Mouse (Mus musculus) midbrain, embryonic 10.5 days (tissue): ENCODE data around the gene Rnf111. TPM values are rescaled to one million over a fixed set of nuclear protein-coding genes. Genes with fewer than 3 reads are reported as not detected.
"Not testable (repeated sequence)": the region's sequence is repeated elsewhere in the genome, so short reads cannot be mapped to it uniquely, and the experiment has no call there.

Source experiments
- DNase-seq: peaks from one replicate; pipeline ENCODE4 v3.0.0-alpha.2; 2017; ENCODE audit warnings: low spot score
- H3K27ac ChIP-seq: fragments of 300-500 bp; sonication (generic); replicated peaks from 2 replicates; pipeline ENCODE4 v1.5.1; 2016; ENCODE audit warnings: mild to moderate bottlenecking
- H3K27me3 ChIP-seq: fragments of 300-500 bp; sonication (generic); 2 replicates; pipeline ENCODE4 v1.6.1; 2016; ENCODE audit warnings: low read depth, mild to moderate bottlenecking; ENCODE audit not compliant: poor library complexity, severe bottlenecking
- H3K36me3 ChIP-seq: fragments of 300-500 bp; sonication (generic); 2 replicates; pipeline ENCODE4 v1.6.1; 2016; ENCODE audit warnings: mild to moderate bottlenecking, moderate library complexity
- H3K4me1 ChIP-seq: fragments of 300-500 bp; sonication (generic); 2 replicates; pipeline ENCODE4 v1.6.1; 2016
- H3K4me3 ChIP-seq: fragments of 300-500 bp; sonication (generic); 2 replicates; pipeline ENCODE4 v1.5.1; 2016; ENCODE audit warnings: mild to moderate bottlenecking, moderate library complexity
- H3K9me3 ChIP-seq: fragments of 300-500 bp; sonication (generic); replicated peaks from 2 replicates; pipeline ENCODE4 v1.6.1; 2016; ENCODE audit warnings: mild to moderate bottlenecking
- WGBS: fragments of 180-500 bp; shearing (Covaris S2); methylation state at CpG from one replicate; pipeline ENCODE4 v1.1.7; 2016; 5-methylcytosine and 5-hydroxymethylcytosine counted together
- polyA plus RNA-seq: library from polyadenylated mRNA; unstranded; fragments of >200 nt; fragmentation: Nextera tagmentation; extraction: Ambion mirVana; gene quantifications from 2 replicates; pipeline ENCODE4 v1.2.1, GENCODE M21; 2016

The Rnf111 gene
- polyA plus RNA-seq, 1 experiment from 2014 or later = 33.2 TPM

- 97% methylated on average over 5 of the region's 5 CpGs for WGBS
- H3K36me3 ChIP-seq = peaks cover 51% of the 10 kb centered on the region
- H3K27me3 ChIP-seq = no peaks in the 10 kb centered on the region
- no peaks in the 10 kb centered on the region for H3K9me3 ChIP-seq
- no peak for DNase-seq
- H3K27ac ChIP-seq = no peak overlapping the region
- H3K4me3 ChIP-seq = no peak overlapping the region
- H3K4me1 ChIP-seq = no peaks in the 10 kb centered on the region
Measured at GRCm38 (mm10) chr9:70483495-70483894, 20.0 kb downstream of the Rnf111 start.

GRCm38 (mm10) chr9:70481872-70482271 is 21.7 kb downstream of the Rnf111 start:
- no peaks in the 10 kb centered on the region for H3K27me3 ChIP-seq
- no peaks in the 10 kb centered on the region for H3K4me1 ChIP-seq
- no peak overlapping the region for H3K4me3 ChIP-seq
- no peak for DNase-seq
- no peaks in the 10 kb centered on the region for H3K9me3 ChIP-seq
- H3K27ac ChIP-seq = no peak overlapping the region
- peaks cover 52% of the 10 kb centered on the region for H3K36me3 ChIP-seq

- no peak for DNase-seq
- Histone ChIP-seq H3K27me3 (no peaks in the 10 kb centered on the region), H3K36me3 (peaks cover 83% of the 10 kb centered on the region), H3K9me3 (no peaks in the 10 kb centered on the region), H3K4me3 (no peak overlapping the region), H3K4me1 (no peaks in the 10 kb centered on the region), H3K27ac (no peak overlapping the region)
- 94% methylated on average over 3 of the region's 3 CpGs for WGBS
Measured at GRCm38 (mm10) chr9:70477229-70477628, 26.3 kb downstream of the Rnf111 start.

- Histone ChIP-seq H3K36me3 (peaks cover 81% of the 10 kb centered on the region), H3K27ac (no peak overlapping the region), H3K27me3 (no peaks in the 10 kb centered on the region), H3K4me1 (no peaks in the 10 kb centered on the region), H3K9me3 (no peaks in the 10 kb centered on the region), H3K4me3 (no peak overlapping the region)
- 93% methylated on average over 9 of the region's 9 CpGs for WGBS
- DNase-seq = no peak
Measured at GRCm38 (mm10) chr9:70475777-70476270, 27.7 kb downstream of the Rnf111 start.

- Histone ChIP-seq H3K27me3 (no peaks in the 10 kb centered on the region), H3K9me3 (no peaks in the 10 kb centered on the region), H3K4me3 (no peak overlapping the region), H3K4me1 (no peaks in the 10 kb centered on the region), H3K36me3 (peaks cover 77% of the 10 kb centered on the region), H3K27ac (no peak overlapping the region)
- WGBS = 87% methylated on average over 1 of the region's 1 CpGs
- DNase-seq = no peak
Measured at GRCm38 (mm10) chr9:70473400-70473799, 30.1 kb downstream of the Rnf111 start.

- H3K27me3 ChIP-seq, H3K27ac ChIP-seq, H3K9me3 ChIP-seq, H3K4me1 ChIP-seq, H3K4me3 ChIP-seq, DNase-seq: not testable (repeated sequence)
- H3K36me3 ChIP-seq = peaks cover 45% of the 10 kb centered on the region
- WGBS = 95% methylated on average over 13 of the region's 13 CpGs
Measured at GRCm38 (mm10) chr9:70463091-70463490, 40.4 kb downstream of the Rnf111 start.

GRCm38 (mm10) chr9:70452371-70452770 is 51.2 kb downstream of the Rnf111 start:
- Histone ChIP-seq H3K27ac (no peak overlapping the region), H3K4me3 (no peak overlapping the region), H3K9me3 (no peaks in the 10 kb centered on the region), H3K4me1 (no peaks in the 10 kb centered on the region), H3K36me3 (peaks cover 94% of the 10 kb centered on the region), H3K27me3 (no peaks in the 10 kb centered on the region)
- DNase-seq = no peak
- WGBS = 94% methylated on average over 2 of the region's 2 CpGs

- H3K27me3 ChIP-seq = no peaks in the 10 kb centered on the region
- H3K27ac ChIP-seq = no peak overlapping the region
- no peaks in the 10 kb centered on the region for H3K9me3 ChIP-seq
- WGBS = 95% methylated on average over 5 of the region's 5 CpGs
- H3K36me3 ChIP-seq = peaks cover 90% of the 10 kb centered on the region
- no peaks in the 10 kb centered on the region for H3K4me1 ChIP-seq
- no peak for DNase-seq
- H3K4me3 ChIP-seq = no peak overlapping the region
Measured at GRCm38 (mm10) chr9:70449072-70449471, 54.5 kb downstream of the Rnf111 start.

GRCm38 (mm10) chr9:70439959-70440358 is 63.6 kb downstream of the Rnf111 start:
- DNase-seq = no peak
- Histone ChIP-seq H3K4me1 (no peaks in the 10 kb centered on the region), H3K27me3 (no peaks in the 10 kb centered on the region), H3K4me3 (no peak overlapping the region), H3K9me3 (no peaks in the 10 kb centered on the region), H3K27ac (no peak overlapping the region), H3K36me3 (peaks cover 98% of the 10 kb centered on the region)
- WGBS = 93% methylated on average over 4 of the region's 4 CpGs

GRCm38 (mm10) chr9:70422661-70423060 is 80.9 kb downstream of the Rnf111 start:
- WGBS = 96% methylated on average over 2 of the region's 2 CpGs
- Histone ChIP-seq H3K4me3 (no peak overlapping the region), H3K36me3 (peaks cover 64% of the 10 kb centered on the region), H3K27ac (no peak overlapping the region), H3K9me3 (no peaks in the 10 kb centered on the region), H3K27me3 (no peaks in the 10 kb centered on the region), H3K4me1 (peaks cover 17% of the 10 kb centered on the region)
- no peak for DNase-seq

- peak within 1 kb of the TSS; percentile 97 for H3K27ac ChIP-seq
- H3K4me3 ChIP-seq = peak within 1 kb of the TSS; percentile 83
- H3K27me3 ChIP-seq = no peaks in the 10 kb centered on the region
- peak; percentile 93 for DNase-seq
- H3K36me3 ChIP-seq = peaks cover 64% of the 10 kb centered on the region
- H3K4me1 ChIP-seq = peaks cover 17% of the 10 kb centered on the region
- no peaks in the 10 kb centered on the region for H3K9me3 ChIP-seq
- 3% methylated on average over 45 of the region's 45 CpGs for WGBS
Measured at GRCm38 (mm10) chr9:70421257-70422056, 82.1 kb downstream of the Rnf111 start, which contains the start of gene Ccnb2. Gene Ccnb2, minus strand, starts transcription at chr9:70421547.

- no peak for DNase-seq
- Histone ChIP-seq H3K27ac (no peak overlapping the region), H3K4me3 (no peak overlapping the region), H3K27me3 (no peaks in the 10 kb centered on the region), H3K9me3 (no peaks in the 10 kb centered on the region), H3K4me1 (peaks cover 17% of the 10 kb centered on the region), H3K36me3 (peaks cover 78% of the 10 kb centered on the region)
- 85% methylated on average over 3 of the region's 3 CpGs for WGBS
Measured at GRCm38 (mm10) chr9:70416412-70416811, 87.1 kb downstream of the Rnf111 start.

GRCm38 (mm10) chr9:70413038-70413437 is 90.5 kb downstream of the Rnf111 start:
- Histone ChIP-seq H3K36me3 (peaks cover 98% of the 10 kb centered on the region), H3K27ac (no peak overlapping the region), H3K4me1 (no peaks in the 10 kb centered on the region), H3K4me3 (no peak overlapping the region), H3K27me3 (no peaks in the 10 kb centered on the region), H3K9me3 (no peaks in the 10 kb centered on the region)
- DNase-seq = no peak
- 93% methylated on average over 7 of the region's 7 CpGs for WGBS
